Mouse (Mus musculus): ENCODE data around the gene Ralb. TPM values are rescaled to one million over a fixed set of nuclear protein-coding genes. Genes with fewer than 3 reads are reported as not detected.

Ralb gene
- polyA plus RNA-seq, 1 experiment from 2014 or later, result 102 TPM

DNA sequence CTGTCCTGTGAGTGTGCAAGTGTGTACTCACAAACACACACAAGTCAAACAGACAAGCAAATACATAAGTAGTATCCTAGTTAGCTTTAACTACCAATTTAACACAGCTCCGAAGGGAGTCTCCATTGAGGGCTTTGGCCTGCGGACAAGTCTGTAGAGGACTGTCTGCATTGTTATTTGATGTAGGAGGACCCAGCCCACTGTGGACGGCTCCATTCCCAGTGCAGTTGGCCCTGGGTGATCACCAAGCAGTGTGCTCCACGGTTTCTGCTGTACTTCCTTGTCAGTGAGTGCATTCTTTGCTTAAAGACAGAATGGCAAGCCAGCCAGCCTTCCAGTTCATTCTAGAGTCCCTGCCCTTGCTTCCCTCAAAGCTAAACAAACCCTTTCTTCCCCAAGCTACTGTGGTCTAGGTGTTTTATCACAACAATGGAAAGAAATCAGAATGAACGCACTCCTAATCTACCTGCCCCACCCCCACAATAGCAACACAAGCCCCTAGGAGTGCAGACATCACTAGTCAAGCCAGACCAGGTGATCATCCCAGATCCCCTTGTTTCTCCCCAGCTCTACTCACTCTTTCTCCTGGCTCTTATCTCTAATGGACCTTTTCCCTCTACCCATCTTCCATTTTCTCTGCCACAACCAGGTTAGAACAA is 7.1 kb downstream of the Ralb start:
- Histone ChIP-seq H3K4me2 (ENCODE audit: low read depth, low read length) (no peak overlapping the region), H3K36me3 (replicated peaks; ENCODE audit: control insufficient read depth, insufficient read depth, low read depth, low read length) (no peaks in the 10 kb centered on the region), H3K9me3 (replicated peaks; ENCODE audit: control insufficient read depth, low read length) (no peaks in the 10 kb centered on the region), H3K27ac (replicated peaks; ENCODE audit: low read depth, low read length) (no peak overlapping the region), H3K4me1 (ENCODE audit: control insufficient read depth, insufficient read depth, low read length) (no peaks in the 10 kb centered on the region), H3K4me3 (ENCODE audit: low read depth, low read length) (no peak overlapping the region), H3K27me3 (ENCODE audit: control insufficient read depth, insufficient read depth, low read length) (no peaks in the 10 kb centered on the region), H3K9ac (replicated peaks; ENCODE audit: low read length) (no peak overlapping the region)
- DNase-seq (ENCODE audit: low spot score) (no peak), ATAC-seq (replicated peaks; ENCODE audit: insufficient number of reproducible peaks, low FRiP score, low TSS enrichment, low read depth) (no peak)
- 75% methylated on average over 5 of the region's 5 CpGs for WGBS

GRCm38 (mm10) chr1:119495396-119495775 is 9.2 kb downstream of the Ralb start:
- Histone ChIP-seq H3K9me3 (replicated peaks; ENCODE audit: control insufficient read depth, low read length) (no peaks in the 10 kb centered on the region), H3K4me2 (ENCODE audit: low read depth, low read length) (no peak overlapping the region), H3K27me3 (ENCODE audit: control insufficient read depth, insufficient read depth, low read length) (no peaks in the 10 kb centered on the region), H3K36me3 (replicated peaks; ENCODE audit: control insufficient read depth, insufficient read depth, low read depth, low read length) (no peaks in the 10 kb centered on the region), H3K9ac (replicated peaks; ENCODE audit: low read length) (no peak overlapping the region), H3K4me3 (ENCODE audit: low read depth, low read length) (no peak overlapping the region), H3K4me1 (ENCODE audit: control insufficient read depth, insufficient read depth, low read length) (no peaks in the 10 kb centered on the region), H3K27ac (replicated peaks; ENCODE audit: low read depth, low read length) (no peak overlapping the region)
- ATAC-seq (replicated peaks; ENCODE audit: insufficient number of reproducible peaks, low FRiP score, low TSS enrichment, low read depth), result no peak
- no peak for DNase-seq (ENCODE audit: low spot score)
- 88% methylated on average over 6 of the region's 6 CpGs for WGBS

DNA sequence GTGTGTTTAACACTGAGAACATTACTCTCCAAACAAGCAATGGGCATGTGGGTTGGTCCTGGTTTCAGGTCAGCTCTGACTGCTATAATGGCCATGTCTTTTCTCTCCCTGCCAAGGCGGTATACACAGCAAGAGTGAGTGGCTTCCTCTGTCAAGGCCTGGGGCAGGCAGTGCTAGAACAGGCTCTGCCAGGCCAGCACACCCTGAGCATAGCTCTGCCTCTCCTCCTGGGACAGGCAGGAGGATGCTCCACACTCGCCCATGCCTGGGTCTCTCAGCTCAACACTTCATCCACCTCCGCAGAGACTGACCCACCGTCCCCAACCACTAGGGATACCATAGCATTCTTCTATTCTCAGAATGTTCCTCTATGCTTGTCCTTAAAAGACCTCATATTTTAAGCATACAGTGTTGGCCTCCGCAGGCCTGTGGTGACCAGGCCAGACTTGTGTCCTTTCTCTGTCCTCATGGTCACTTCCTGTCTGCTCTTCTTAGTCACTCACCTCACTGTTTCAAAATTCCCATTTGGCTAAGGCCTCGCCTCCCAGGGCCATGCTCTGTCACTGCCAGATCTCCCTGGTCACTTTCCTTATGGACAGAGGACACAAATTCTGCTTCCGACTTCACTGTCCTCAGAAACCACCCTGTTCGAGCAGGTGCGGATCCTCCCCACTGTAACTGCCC is 9.7 kb downstream of the Ralb start:
- 90% methylated on average over 9 of the region's 9 CpGs for WGBS
- no peaks in the 10 kb centered on the region for H3K27me3 ChIP-seq (ENCODE audit: control insufficient read depth, insufficient read depth, low read length)
- no peaks in the 10 kb centered on the region for H3K4me1 ChIP-seq (ENCODE audit: control insufficient read depth, insufficient read depth, low read length)
- no peak overlapping the region for H3K4me3 ChIP-seq (ENCODE audit: low read depth, low read length)
- ATAC-seq (replicated peaks; ENCODE audit: insufficient number of reproducible peaks, low FRiP score, low TSS enrichment, low read depth), result no peak
- H3K9me3 ChIP-seq (replicated peaks; ENCODE audit: control insufficient read depth, low read length), result no peaks in the 10 kb centered on the region
- H3K27ac ChIP-seq (replicated peaks; ENCODE audit: low read depth, low read length), result no peak overlapping the region
- no peaks in the 10 kb centered on the region for H3K36me3 ChIP-seq (replicated peaks; ENCODE audit: control insufficient read depth, insufficient read depth, low read depth, low read length)
- H3K4me2 ChIP-seq (ENCODE audit: low read depth, low read length), result no peak overlapping the region
- H3K9ac ChIP-seq (replicated peaks; ENCODE audit: low read length), result no peak overlapping the region
- DNase-seq (ENCODE audit: low spot score), result no peak

DNA sequence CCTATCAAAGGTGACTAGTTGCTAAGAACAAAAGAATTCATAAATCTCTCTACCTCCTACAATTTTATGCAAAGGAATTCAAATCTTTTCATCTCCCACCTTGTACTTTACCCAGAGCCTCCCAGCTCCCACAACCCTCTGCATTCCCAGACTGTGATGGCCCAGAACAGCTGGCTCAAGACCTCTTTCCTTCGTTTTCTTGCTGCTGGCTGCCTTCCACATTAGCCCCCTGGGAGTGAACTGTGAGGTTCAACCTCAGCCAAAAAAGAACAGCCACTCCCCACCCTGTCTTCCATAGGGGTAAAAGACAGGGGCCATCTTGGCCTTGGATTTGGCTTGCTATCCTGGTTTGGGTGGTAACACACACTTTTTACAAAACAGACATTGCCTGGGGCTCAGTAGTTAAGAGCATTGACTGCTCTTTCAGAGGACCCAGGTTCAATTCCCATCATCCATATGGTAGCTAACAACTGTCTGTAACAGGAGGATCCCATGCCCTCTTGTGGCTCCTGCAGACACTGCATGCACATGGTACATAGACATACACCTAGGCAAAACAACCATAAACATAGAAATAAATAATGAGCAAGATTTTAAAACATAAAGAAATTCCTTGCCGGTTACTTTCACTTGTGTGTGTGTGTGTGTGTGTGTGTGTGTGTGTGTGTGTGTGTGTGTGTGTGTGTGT is 10.4 kb downstream of the Ralb start:
- DNase-seq (ENCODE audit: low spot score) (no peak), ATAC-seq (replicated peaks; ENCODE audit: insufficient number of reproducible peaks, low FRiP score, low TSS enrichment, low read depth) (no peak)
- Histone ChIP-seq H3K36me3 (replicated peaks; ENCODE audit: control insufficient read depth, insufficient read depth, low read depth, low read length) (no peaks in the 10 kb centered on the region), H3K4me3 (ENCODE audit: low read depth, low read length) (no peak overlapping the region), H3K27ac (replicated peaks; ENCODE audit: low read depth, low read length) (no peak overlapping the region), H3K4me1 (ENCODE audit: control insufficient read depth, insufficient read depth, low read length) (no peaks in the 10 kb centered on the region), H3K4me2 (ENCODE audit: low read depth, low read length) (no peak overlapping the region), H3K27me3 (ENCODE audit: control insufficient read depth, insufficient read depth, low read length) (no peaks in the 10 kb centered on the region), H3K9ac (replicated peaks; ENCODE audit: low read length) (no peak overlapping the region), H3K9me3 (replicated peaks; ENCODE audit: control insufficient read depth, low read length) (no peaks in the 10 kb centered on the region)
- 72% methylated on average over 2 of the region's 2 CpGs for WGBS

- DNase-seq (ENCODE audit: low spot score), result no peak
Measured at GRCm38 (mm10) chr1:119492505-119492904, 12.1 kb downstream of the Ralb start.

GRCm38 (mm10) chr1:119492097-119492496 is 12.5 kb downstream of the Ralb start:
- H3K4me3 ChIP-seq (ENCODE audit: low read depth, low read length), result no peak overlapping the region
- H3K4me1 ChIP-seq (ENCODE audit: control insufficient read depth, insufficient read depth, low read length), result no peaks in the 10 kb centered on the region
- no peak for DNase-seq (ENCODE audit: low spot score)
- H3K27me3 ChIP-seq (ENCODE audit: control insufficient read depth, insufficient read depth, low read length), result no peaks in the 10 kb centered on the region
- no peak overlapping the region for H3K9ac ChIP-seq (replicated peaks; ENCODE audit: low read length)
- no peaks in the 10 kb centered on the region for H3K36me3 ChIP-seq (replicated peaks; ENCODE audit: control insufficient read depth, insufficient read depth, low read depth, low read length)
- no peaks in the 10 kb centered on the region for H3K9me3 ChIP-seq (replicated peaks; ENCODE audit: control insufficient read depth, low read length)
- no peak overlapping the region for H3K4me2 ChIP-seq (ENCODE audit: low read depth, low read length)
- H3K27ac ChIP-seq (replicated peaks; ENCODE audit: low read depth, low read length), result no peak overlapping the region
- 56% methylated on average over 11 of the region's 11 CpGs for WGBS
- 0 out of 2 replicates have a peak, but pooled peaks have one; percentile 50 for ATAC-seq (replicated peaks; ENCODE audit: insufficient number of reproducible peaks, low FRiP score, low TSS enrichment, low read depth)

More at GRCm38 (mm10) chr1:119492505-119492904, 12.1 kb downstream of the Ralb start:
- WGBS, result 97% methylated on average over 1 of the region's 1 CpGs
- no peaks in the 10 kb centered on the region for H3K36me3 ChIP-seq (replicated peaks; ENCODE audit: control insufficient read depth, insufficient read depth, low read depth, low read length)
- H3K27ac ChIP-seq (replicated peaks; ENCODE audit: low read depth, low read length), result no peak overlapping the region
- no peaks in the 10 kb centered on the region for H3K9me3 ChIP-seq (replicated peaks; ENCODE audit: control insufficient read depth, low read length)
- H3K4me3 ChIP-seq (ENCODE audit: low read depth, low read length), result no peak overlapping the region
- no peaks in the 10 kb centered on the region for H3K27me3 ChIP-seq (ENCODE audit: control insufficient read depth, insufficient read depth, low read length)
- no peaks in the 10 kb centered on the region for H3K4me1 ChIP-seq (ENCODE audit: control insufficient read depth, insufficient read depth, low read length)
- no peak overlapping the region for H3K9ac ChIP-seq (replicated peaks; ENCODE audit: low read length)
- ATAC-seq (replicated peaks; ENCODE audit: insufficient number of reproducible peaks, low FRiP score, low TSS enrichment, low read depth), result no peak
- no peak overlapping the region for H3K4me2 ChIP-seq (ENCODE audit: low read depth, low read length)

GRCm38 (mm10) chr1:119490765-119491164 is 13.8 kb downstream of the Ralb start:
- no peaks in the 10 kb centered on the region for H3K9me3 ChIP-seq (replicated peaks; ENCODE audit: control insufficient read depth, low read length)
- no peak overlapping the region for H3K9ac ChIP-seq (replicated peaks; ENCODE audit: low read length)
- no peaks in the 10 kb centered on the region for H3K4me1 ChIP-seq (ENCODE audit: control insufficient read depth, insufficient read depth, low read length)
- no peak overlapping the region for H3K27ac ChIP-seq (replicated peaks; ENCODE audit: low read depth, low read length)
- 35% methylated on average over 7 of the region's 7 CpGs for WGBS
- H3K4me2 ChIP-seq (ENCODE audit: low read depth, low read length), result no peak overlapping the region
- no peaks in the 10 kb centered on the region for H3K27me3 ChIP-seq (ENCODE audit: control insufficient read depth, insufficient read depth, low read length)
- H3K36me3 ChIP-seq (replicated peaks; ENCODE audit: control insufficient read depth, insufficient read depth, low read depth, low read length), result no peaks in the 10 kb centered on the region
- DNase-seq (ENCODE audit: low spot score), result peak; percentile 54
- H3K4me3 ChIP-seq (ENCODE audit: low read depth, low read length), result no peak overlapping the region
- no peak for ATAC-seq (replicated peaks; ENCODE audit: insufficient number of reproducible peaks, low FRiP score, low TSS enrichment, low read depth)
